Mouse (Mus musculus) urinary bladder, postnatal 36 days (tissue): ENCODE results near the gene Tmem30a.
A peak's percentile ranks its signal among the peaks of the same experiment; 100 is the strongest.

Source experiments
- DNase-seq, 2 experiments: peaks; one replicate each; pipeline ENCODE4 v3.0.0; 2022; ENCODE audit warnings: low spot score in 2 of 2, mixed read lengths in 1 of 2

The Tmem30a gene

DNA sequence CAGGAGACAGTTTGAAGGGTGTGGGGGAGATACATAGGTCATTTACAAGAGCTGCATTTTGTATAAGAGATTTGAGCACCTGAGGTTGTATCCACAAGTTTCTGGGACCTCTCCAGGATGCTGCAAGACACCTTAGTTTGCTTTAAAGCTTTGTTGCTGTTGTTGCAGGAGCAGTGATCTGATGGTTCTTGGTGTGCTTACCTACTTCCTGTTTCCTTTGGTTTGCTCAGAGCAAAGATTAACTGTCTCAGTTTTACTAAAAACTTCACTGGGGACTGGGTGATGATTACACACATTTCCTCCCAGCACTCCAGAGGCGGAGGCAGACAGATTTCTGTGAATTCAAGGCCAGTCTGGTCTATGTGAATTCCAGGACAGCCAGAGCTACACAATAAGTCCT, 1.8 kb upstream of the Tmem30a start:
- no peak for DNase-seq

DNA sequence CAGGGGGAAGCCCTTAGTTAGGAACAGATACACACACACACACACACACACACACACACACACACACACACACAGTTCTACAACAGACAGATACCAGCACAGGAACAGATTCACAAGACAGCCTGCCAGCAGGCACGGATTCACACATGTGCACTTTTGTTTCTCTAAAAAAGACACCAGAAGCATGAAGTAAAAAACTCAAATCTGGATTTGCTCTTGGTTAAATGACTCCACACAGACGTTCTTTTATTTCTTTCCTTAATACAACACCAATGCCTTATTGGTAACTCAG, 7.6 kb downstream of the Tmem30a start:
- DNase-seq, result no peak

DNA sequence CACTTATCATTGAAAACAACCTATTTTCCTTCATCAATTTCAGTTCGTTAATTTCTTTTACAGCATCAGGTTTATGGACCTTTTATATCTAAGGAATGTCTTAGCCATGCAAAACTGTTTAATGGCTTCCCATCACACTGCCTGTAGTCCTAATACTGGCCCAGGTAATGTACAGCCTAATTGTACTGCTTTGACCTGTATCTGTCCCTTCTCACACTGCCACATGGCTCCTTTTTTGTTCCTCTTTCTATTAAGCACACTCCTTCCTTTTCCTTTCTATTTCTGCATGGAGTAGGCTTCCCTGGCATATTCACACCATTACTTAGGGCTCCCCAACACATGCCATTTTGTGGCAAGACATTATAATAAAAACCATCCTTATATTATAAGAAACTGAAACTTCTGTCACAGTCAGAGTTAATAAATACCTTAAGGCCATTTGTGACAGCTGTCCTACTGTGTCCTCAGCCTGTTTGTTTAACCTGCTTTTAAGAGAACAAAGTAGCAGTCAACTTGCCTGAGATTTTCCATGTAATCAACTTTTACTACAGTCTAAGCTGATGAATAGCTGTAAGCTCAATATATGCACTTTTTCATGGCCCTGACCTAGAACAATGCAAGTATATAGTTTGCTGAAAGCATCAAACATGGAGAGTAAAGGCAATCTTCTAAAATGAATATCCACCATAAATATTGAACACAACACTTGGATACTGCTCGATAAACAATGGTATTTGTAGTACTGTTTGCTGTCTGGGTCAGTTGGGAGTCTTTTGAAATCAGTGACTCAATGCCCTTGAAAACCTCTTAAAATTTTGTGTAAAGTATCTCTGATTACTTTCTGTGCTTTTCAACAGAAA, 8.1 kb downstream of the Tmem30a start:
- no peak for DNase-seq

DNA sequence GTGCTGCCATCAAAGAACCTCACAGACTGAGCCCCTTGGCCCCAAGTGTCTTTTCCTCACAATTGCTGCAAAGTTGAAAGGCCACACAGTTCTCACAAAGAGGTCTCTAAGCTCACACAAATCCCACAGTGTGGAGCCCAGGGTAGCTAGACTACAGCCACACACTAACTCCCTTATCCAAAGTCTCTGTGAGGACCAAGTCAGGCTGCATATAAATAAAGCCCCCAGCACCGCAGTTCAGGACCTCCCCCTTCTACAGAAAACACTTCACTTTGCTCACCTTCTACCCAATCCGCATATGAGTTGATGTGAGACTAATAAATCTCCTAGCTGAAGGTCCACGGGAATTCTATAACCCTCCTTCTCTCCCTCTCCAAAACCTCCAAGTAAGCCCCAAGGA, 8.9 kb downstream of the Tmem30a start:
- DNase-seq, result no peak

DNA sequence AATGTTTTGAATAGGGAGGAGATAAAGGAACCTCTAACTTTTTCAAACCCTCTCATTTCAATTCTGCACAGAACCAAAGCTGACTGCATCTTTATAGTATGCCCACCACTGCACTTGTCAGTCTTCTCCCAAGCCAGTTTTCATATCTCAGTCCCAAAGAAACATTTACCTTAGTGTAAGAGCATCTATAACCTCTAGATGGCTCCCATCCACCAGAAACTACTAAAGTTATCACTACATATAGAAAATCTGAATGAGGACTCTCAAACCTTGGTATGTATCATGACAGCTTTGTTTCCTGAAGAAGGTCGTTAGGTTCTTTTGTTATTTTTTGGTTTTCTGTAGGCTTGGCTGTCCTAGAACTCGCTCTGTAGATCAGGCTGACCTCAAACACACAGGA, 14.0 kb downstream of the Tmem30a start:
- no peak for DNase-seq

DNA sequence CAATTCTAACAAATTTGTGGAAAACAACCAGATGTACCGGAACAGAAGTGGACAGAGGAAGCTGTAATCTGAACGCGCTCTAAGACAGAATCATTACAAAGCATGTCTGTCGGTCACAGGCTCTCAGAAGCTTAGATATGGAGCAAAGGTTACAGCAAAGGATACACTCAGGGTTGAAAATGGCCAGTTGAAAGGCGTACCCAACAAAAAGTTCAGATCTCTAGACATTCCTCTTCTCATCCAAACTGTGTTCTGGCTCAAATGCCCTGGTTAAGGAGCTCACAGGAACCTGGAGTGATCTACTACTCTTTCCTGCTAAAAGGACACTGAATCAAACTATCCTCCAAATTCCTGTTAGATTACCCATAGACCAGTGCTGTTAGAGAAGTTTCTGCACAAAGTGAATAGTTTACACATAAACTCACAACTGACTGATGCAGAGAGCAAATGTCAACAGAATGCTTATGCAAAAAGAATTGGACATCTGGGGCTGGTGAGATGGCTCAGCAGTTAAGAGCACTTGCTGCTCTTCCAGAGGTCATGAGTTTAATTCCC, 26.2 kb downstream of the Tmem30a start:
- no peak for DNase-seq

DNA sequence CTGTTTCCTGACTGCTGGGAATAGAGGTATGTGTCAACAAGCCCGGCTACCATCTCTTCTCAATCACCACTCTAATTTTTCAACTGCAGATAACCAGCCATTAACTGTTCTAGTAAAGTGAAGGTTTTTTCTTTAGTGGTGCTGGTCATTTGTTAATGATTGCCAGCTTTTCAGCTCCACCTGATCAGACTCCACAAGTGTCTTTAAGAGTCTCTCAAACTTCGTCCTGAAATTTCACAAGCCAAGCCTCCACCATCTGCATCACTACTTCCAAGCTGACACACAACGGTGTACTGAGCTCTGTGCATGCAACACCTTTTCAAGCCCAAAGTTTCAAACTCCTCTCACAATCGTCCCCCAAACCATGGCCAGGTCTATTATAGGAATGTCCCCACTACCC, 28.0 kb downstream of the Tmem30a start:
- DNase-seq, result no peak

DNA sequence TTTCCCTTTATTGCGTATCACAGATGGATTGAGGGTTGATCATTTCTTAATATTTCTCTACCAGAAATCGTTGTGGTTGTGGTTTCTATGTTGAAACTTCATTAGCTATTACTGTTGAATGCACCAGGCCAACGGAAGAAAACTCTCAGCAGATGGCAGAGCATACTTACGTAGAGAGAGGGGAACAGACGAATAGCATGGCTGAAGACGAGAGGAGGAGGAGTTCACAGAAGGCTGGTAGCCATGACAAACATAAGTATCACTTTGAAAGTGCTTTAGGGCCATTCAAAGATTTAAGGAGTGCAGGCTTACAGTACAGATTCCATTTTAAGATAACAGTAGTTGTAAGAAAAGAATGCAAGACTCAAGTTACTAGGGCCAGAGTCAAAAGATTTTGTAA, 30.8 kb downstream of the Tmem30a start:
- DNase-seq, result no peak

DNA sequence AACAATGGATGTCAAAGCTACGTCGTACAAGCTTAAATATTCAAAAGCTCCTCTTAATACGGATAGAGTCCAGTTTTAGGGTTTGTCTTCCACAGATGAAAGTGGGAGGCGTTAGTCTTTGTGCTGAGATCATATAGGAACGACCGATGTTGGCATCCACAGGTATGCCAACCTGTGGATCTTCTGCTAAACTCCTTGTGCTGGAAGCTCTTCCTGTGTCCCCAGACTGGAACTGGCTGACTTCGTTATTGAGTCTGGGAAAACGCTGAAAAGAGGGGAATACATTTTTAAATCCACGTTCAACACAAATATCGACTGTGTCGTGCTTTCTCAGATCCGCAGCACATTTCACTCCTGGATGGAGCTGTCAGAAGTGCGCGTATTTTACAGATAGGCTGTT, 33.2 kb downstream of the Tmem30a start:
- DNase-seq, result no peak

DNA sequence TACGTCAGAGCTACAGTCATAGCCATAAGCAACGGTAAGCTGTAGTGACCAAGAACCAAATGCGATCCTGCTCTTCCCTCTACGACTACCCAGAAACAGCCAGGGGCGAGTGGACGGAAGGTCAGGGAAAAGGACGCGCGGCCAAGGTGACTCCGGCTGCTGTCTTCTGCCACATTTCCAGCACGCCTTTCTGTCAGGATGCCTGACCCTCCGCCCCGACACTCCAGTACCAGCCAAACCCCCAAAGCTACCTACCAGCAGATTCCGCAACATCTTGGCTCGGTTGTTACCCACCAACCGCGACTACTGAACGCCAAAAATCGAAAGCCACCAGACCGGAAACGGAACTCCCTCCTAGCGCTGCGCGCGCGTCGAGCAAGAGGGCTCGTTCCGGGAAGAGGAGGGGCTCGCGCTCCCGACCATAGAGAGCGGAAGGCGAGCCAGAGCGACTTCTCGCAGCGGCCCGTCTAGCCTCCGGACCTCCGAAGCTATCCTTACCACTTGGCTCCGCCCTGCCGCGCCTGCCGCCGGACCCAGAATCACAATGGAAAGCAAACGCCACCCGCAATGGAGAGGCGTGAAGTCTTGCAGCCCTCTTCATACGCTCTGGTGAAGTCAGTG, 33.8 kb downstream of the Tmem30a start, which contains the start of gene Cox7a2:
TSS of gene Cox7a2 (minus strand) at position 494 of the 621 bp plus-strand sequence.
- DNase-seq, result peak; percentile 90 to 95

DNA sequence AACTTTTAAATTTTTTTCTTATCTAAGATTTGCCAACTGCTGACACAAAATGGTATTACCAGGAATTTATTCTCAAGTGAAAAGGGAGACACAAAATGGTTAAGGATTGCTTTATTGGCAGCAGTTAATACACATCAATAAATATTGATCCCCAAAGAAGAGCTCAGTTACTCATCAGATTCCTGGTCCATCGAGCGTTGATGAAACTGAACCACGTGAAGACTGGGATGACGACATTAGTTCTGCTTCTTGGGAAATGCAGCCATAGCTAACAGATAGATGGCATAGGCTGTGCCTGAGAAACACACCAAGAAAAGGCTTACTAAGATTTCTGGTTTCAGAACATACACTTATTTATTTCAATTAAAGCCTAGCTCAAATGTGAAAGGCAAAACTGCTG, 38.0 kb downstream of the Tmem30a start:
- no peak for DNase-seq

DNA sequence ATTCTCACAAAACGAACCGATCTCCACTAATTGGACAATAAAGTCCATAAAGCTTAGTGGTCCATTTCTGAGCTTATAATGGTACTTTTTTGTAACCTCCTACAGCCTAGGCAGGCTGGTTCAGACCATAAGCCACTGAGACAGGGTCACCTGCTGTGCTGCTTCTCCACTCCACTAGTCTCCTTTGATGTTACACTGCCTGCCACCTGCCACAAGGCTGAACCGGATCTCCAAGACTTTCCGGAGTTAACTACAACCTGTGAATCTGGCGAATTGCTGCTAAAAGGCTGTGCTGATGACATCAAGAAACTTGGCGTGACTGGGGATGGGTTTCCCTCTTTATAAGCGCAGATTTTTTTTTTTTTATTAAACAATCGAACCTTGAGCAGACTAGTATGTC, 41.5 kb downstream of the Tmem30a start:
- DNase-seq, result no peak

DNA sequence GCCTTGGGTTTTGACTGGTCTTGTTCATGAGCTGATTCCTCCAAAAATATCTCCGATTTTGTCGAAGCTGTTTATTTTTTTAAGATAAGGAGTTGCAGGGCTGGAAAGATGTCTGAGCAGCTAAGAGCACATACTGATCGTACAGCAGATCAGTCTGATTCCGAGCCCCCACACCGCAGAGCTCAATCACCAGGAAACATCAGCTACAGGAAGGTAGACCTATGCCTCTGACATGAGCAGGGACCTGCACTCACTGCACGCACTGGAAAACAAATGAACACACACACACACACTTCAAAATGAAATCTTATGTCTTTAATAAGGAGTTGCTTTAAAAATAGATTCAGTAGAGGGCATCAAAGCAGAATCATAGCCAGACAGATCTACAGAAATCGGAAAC, 42.6 kb downstream of the Tmem30a start:
- no peak for DNase-seq

DNA sequence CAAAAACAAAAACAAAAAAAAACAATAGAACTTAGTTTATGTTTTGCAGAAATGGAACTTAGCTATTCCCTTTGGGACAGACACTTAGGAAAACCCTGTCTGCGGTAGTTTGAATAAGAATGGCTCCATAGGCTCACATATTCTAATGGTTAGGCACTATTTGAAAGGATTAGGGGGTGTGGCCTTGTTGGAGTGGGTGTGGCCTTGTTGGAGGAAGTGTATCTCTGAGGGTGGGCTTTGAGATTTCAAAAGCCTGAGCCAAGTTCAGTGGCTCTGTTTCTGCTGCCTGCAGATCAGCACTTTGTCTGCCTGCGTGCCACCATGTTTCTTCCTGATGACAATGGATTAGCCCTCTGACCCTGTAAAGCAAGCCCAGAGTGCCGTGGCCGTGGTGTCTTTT, 48.3 kb downstream of the Tmem30a start:
- no peak for DNase-seq

DNA sequence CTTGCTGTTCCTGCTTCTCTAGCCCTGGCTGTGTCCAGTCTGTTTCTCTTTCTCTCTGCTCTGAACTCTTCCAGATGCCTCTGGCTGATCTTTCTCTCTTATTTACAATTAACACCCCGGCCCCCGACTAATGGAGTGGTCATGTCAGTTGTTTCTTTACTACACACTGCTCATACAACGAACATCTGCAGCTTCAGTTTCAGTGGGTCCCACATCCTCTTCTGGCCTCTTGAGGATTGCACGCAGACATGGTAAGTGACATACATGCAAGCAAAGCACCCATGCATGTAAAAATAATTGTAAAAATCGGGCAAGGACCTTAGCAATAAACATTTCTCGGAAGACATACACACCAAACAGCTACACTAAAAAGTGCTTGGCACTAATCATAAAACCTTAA, 57.7 kb downstream of the Tmem30a start:
- DNase-seq, result no peak

DNA sequence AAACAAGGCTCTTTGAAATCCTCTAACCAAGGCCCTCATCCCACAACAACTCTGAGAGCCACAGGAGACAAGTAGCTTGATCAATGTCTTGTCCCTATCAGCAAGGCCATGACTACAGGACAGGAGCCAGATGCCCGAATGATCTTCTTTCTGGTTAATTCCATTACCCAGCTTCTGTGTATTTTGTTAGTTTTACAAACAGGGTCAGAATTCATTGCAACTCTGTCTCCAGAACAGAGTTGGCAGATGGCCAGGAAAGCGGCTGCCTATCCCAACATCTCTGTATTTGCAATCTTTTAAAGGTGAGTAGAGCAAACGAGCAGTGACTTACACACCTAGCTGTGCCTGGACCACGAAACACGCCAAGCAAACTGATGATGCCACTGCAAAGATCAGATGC, 63.0 kb downstream of the Tmem30a start:
- DNase-seq, result no peak

DNA sequence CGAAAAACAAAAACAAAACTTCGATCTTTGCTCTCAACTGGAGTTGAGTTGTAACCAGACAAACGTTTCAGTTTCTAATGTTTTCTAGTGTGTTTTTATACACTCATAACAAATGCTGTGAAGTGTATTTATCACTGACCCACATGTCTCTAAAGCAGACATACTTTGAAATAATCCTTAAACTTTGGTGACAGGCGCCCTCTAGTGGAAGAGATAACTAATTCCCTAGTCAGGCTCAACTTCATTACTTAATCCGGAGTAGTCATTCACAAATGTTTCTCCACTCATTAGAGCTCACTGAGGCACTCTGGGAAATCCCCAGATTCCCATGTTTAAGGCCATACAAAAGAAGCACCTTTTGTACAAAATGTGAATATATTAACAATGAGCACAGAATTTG, 70.2 kb downstream of the Tmem30a start:
- DNase-seq, result no peak

DNA sequence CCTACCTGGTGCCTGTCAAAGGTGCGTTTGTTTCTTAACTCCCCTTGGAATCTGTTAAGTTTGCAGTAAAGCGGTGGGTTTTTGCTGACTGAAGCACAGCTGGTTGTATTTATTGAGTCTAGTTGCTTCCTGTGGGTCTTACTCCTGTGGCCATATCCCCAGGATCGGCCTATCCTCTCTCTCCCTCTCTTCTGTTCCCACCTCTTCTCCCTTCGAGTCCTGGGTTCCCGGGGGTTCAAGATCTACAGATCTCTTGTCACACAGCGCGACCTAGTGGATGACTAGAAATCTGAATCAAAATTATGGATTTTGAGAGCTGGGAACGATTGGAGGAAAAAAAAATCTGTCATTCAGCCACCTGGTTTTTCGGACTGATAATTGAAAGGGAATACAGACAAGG, 72.3 kb downstream of the Tmem30a start:
- DNase-seq, result no peak

DNA sequence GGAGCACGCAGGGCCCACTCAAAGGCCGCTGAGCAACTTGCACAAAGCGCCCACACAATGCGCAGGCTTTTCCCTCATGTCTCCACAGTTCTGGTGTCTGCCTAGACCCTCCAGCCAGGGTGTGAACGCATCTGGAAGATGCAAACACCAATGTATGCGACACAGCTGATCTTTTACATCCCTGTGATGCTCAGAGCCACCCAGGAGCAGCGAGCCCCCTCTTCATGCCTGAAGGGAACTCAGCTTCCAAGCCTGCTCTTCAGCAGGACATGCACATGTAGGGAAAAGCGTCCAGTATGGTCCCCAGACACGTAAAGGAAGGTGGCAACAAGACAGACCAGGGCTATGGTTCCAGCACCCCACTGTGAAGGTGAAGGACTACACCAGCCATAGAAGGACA, 73.2 kb downstream of the Tmem30a start:
- no peak for DNase-seq

DNA sequence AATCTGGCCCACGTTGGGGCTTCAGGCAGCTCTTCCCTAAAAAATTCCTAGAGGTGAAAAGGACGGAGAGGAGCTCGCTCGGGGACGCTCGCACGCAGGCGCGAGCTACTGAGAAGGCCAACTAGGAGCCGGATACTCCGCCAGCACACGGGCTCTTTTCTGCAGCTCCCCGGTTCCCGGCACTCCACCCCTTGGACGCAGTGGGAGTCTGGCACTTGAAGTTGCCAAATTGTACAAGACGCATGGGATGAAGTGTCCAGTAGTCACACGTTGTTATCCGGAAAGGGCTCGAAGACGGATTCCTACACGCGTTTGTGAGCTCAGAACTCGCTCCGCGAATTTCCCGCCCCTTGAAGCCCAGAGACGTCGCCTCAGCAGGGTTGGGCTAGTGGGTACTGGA, 73.9 kb downstream of the Tmem30a start:
- peak in 1 of 2 experiments; percentile 37 for DNase-seq
